9 mouse cellular contexts compared by ENCODE assay signal in genomic region chr17:64604163-64604562, GRCm38 (mm10). TPM values are rescaled to one million over a fixed set of nuclear protein-coding genes. Genes with fewer than 3 reads are reported as not detected.
A peak's percentile ranks its signal among the peaks of the same experiment; 100 is the strongest.
DNase-seq lines count a peak whose midpoint lies in the region; ATAC-seq and TF ChIP-seq lines count a peak whose summit lies in the region.
"Had no signal": no experiment of that assay in that cellular context is flagged by ENCODE, and none has a peak within 500 bp of the region (broad histone marks: within the 10 kb centered on the region; RNA-seq: fewer than 3 reads in every experiment).

No protein-coding gene starts in this region.

- DNase-seq in lung, adult 2 months: no peak
- no peak for DNase-seq in lung, postnatal 4 days
- DNase-seq in thymus, adult 2 months: peak; percentile 56
- no peak for DNase-seq in layer of hippocampus, postnatal 36 days
- DNase-seq in gastrocnemius, postnatal 4 days (ENCODE audit: low spot score in 2 of 2): no peak
- DNase-seq in cerebellum, adult 9-10 months: no peak
- DNase-seq: kidney, adult 18-20 months had no signal

- peak overlapping the region; percentile 4 for H3K4me3 ChIP-seq in lung, adult 2 months (replicated peaks; ENCODE audit: extremely low read depth, low read depth, low read length)
- H3K4me3 ChIP-seq in embryonic facial prominence, embryonic 15.5 days (replicated peaks): no peak overlapping the region
- H3K4me3 ChIP-seq in liver, embryonic 16.5 days (ENCODE audit: low read depth, low read length): no peak overlapping the region
- no peak overlapping the region for H3K4me3 ChIP-seq in thymus, adult 2 months (ENCODE audit: control insufficient read depth, insufficient read depth, low read length)

- H3K27me3 ChIP-seq in embryonic facial prominence, embryonic 15.5 days: no peaks in the 10 kb centered on the region
- H3K27me3 ChIP-seq in liver, embryonic 16.5 days (ENCODE audit: control insufficient read depth, insufficient read depth, low read depth, low read length): no peaks in the 10 kb centered on the region
- no peaks in the 10 kb centered on the region for H3K27me3 ChIP-seq in thymus, adult 2 months (ENCODE audit: control insufficient read depth, insufficient read depth, low read length)

- WGBS in lung, adult 2 months: 49% methylated on average over 5 of the region's 5 CpGs
- 74% methylated on average over 5 of the region's 5 CpGs for WGBS in embryonic facial prominence, embryonic 15.5 days
- WGBS in liver, embryonic 16.5 days (ENCODE audit: insufficient replicate concordance): 60% methylated on average over 5 of the region's 5 CpGs
- WGBS in thymus, adult 2 months: 42% methylated on average over 5 of the region's 5 CpGs

- peaks cover 28% of the 10 kb centered on the region for H3K4me1 ChIP-seq in lung, adult 2 months (ENCODE audit: control insufficient read depth, insufficient read depth, low read length)
- H3K4me1 ChIP-seq in embryonic facial prominence, embryonic 15.5 days: peaks cover 31% of the 10 kb centered on the region
- H3K4me1 ChIP-seq in liver, embryonic 16.5 days (ENCODE audit: control insufficient read depth, low read depth, low read length): peaks cover 26% of the 10 kb centered on the region
- peaks cover 15% of the 10 kb centered on the region for H3K4me1 ChIP-seq in thymus, adult 2 months (replicated peaks; ENCODE audit: control insufficient read depth, insufficient read depth, low read length)

- no peak overlapping the region for H3K9ac ChIP-seq in embryonic facial prominence, embryonic 15.5 days
- H3K9ac ChIP-seq in liver, embryonic 16.5 days (ENCODE audit: low read depth, low read length): no peak overlapping the region

- TF ChIP-seq POLR2A in lung, adult 2 months (IDR thresholded peaks at IDR 0.05; ENCODE audit: borderline replicate concordance, extremely low read depth, low read depth, low read length): no peak
- no peak for TF ChIP-seq POLR2A in thymus, adult 2 months (IDR thresholded peaks at IDR 0.05; ENCODE audit: control insufficient read depth, extremely low read depth, insufficient read depth, low read length, poor library complexity)

- H3K27ac ChIP-seq in embryonic facial prominence, embryonic 15.5 days (replicated peaks): no peak overlapping the region
- H3K27ac ChIP-seq in liver, embryonic 16.5 days (ENCODE audit: low read length): peak overlapping the region; percentile 83
- H3K27ac ChIP-seq in thymus, adult 2 months (ENCODE audit: control insufficient read depth, insufficient read depth, low read length): peak overlapping the region; percentile 33; the same call in 1 of the 2 replicates

- no peak for ATAC-seq in embryonic facial prominence, embryonic 15.5 days (ENCODE audit: insufficient number of reproducible peaks, low FRiP score, low TSS enrichment, low read depth)
- ATAC-seq in liver, embryonic 16.5 days (ENCODE audit: low read depth): peak; percentile 30

- TF ChIP-seq CTCF in lung, adult 2 months (IDR thresholded peaks at IDR 0.05; ENCODE audit: insufficient read depth, low read length): no peak
- no peak for TF ChIP-seq CTCF in thymus, adult 2 months (IDR thresholded peaks at IDR 0.05; ENCODE audit: borderline replicate concordance, control insufficient read depth, extremely low read depth, insufficient read depth, low read length, poor library complexity)

- H3K9me3 ChIP-seq in embryonic facial prominence, embryonic 15.5 days (replicated peaks): no peaks in the 10 kb centered on the region
- no peaks in the 10 kb centered on the region for H3K9me3 ChIP-seq in liver, embryonic 16.5 days (replicated peaks; ENCODE audit: control insufficient read depth, low read length)

- H3K36me3 ChIP-seq in embryonic facial prominence, embryonic 15.5 days: no peaks in the 10 kb centered on the region
- H3K36me3 ChIP-seq in liver, embryonic 16.5 days (ENCODE audit: control insufficient read depth, insufficient read depth): no peaks in the 10 kb centered on the region
- H3K36me3 ChIP-seq in thymus, adult 2 months (ENCODE audit: control insufficient read depth, insufficient read depth, low read length): no peaks in the 10 kb centered on the region

- 0 out of 2 replicates have a peak overlapping the region, but pooled peaks have one; percentile 80 for H3K4me2 ChIP-seq in embryonic facial prominence, embryonic 15.5 days (replicated peaks)
- H3K4me2 ChIP-seq in liver, embryonic 16.5 days (ENCODE audit: low read depth, low read length): peak overlapping the region; percentile 87; the same call in 1 of the 2 replicates

RNA-seq across cellular contexts. Expression of gene Man2a1, which starts 3.6 kb away (rescaled TPM):
- 15.3 and 16.9 TPM in 2 replicates for polyA plus RNA-seq in lung, adult 2 months (2012; rRNA removed)
- polyA plus RNA-seq in embryonic facial prominence, embryonic 15.5 days (2015; fragmentation: Nextera tagmentation; extraction: Ambion mirVana): 13.5 and 14.4 TPM in 2 replicates
- 5.6 and 6.3 TPM in 2 replicates for polyA plus RNA-seq in liver, embryonic 16.5 days (2015; fragmentation: Nextera tagmentation; extraction: Ambion mirVana)
- polyA plus RNA-seq in thymus, adult 2 months (2012; rRNA removed): 16.2 and 21.3 TPM in 2 replicates
- 10 to 100 TPM; 14.9 to 16.4 TPM for total RNA-seq in layer of hippocampus, postnatal 36 days (2021)
- total RNA-seq in gastrocnemius, postnatal 4 days (2021): 10 to 100 TPM; 63.6 TPM
